Mouse (Mus musculus): ENCODE data around the gene Polr1d.

GRCm38 (mm10) chr5:147043240-147043844 is 33.5 kb upstream of the Polr1d start:
- no peak for TF ChIP-seq POLR2A (IDR thresholded peaks at IDR 0.05; ENCODE audit: control insufficient read depth, low read depth, low read length)
- TF ChIP-seq CTCF (IDR thresholded peaks at IDR 0.05; ENCODE audit: control insufficient read depth, insufficient read depth, insufficient replicate concordance, low read depth, low read length), result no peak

All from testis, adult 2 months (tissue).